Mouse (Mus musculus): ENCODE results near the gene Ms4a14.

Ms4a14 gene

DNA sequence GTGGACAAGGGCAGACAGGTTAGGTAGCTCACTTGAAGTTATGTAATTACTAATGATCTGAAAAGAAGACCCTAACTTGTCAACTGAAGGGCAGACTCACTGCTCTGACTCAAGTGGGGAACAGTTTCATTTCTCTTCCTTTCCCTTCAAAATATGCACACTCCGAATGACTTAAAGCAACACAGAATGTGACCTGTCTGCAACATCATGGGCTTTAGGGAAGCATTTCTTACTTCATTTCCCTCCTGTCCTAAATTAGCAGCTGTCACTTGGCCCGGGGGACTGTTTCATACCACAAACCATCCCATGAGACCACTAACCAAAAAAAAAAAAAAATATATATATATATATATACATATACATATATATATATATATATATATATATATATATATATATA is 52.7 kb downstream of the Ms4a14 start:
- no peak for DNase-seq
